Mouse (Mus musculus) liver, embryonic 14.5 days (tissue): ENCODE measurements around the gene Nfia.

Experiments
- CTCF ChIP-seq: IDR thresholded peaks from 2 replicates; pipeline ENCODE4 v1.5.1; 2016; ENCODE audit warnings: antibody characterized with exemption, low read depth, control low read depth
- EP300 ChIP-seq: IDR thresholded peaks from 2 replicates; pipeline ENCODE4 v1.6.1; 2016; ENCODE audit warnings: antibody characterized with exemption, low read depth

- TF ChIP-seq EP300, result no peak
- TF ChIP-seq CTCF, result no peak
These were observed 102.4 kb downstream of the Nfia start for GRCm38 (mm10) chr4:97874916-97875315.
